Mouse (Mus musculus): ENCODE data around the gene Ssh2. TPM values are rescaled to one million over a fixed set of nuclear protein-coding genes. Genes with fewer than 3 reads are reported as not detected.
"Not testable (repeated sequence)": the region's sequence is repeated elsewhere in the genome, so short reads cannot be mapped to it uniquely, and the experiment has no call there.

Ssh2 gene
- polyA plus RNA-seq, 1 experiment from 2014 or later, result 2.7 TPM

GRCm38 (mm10) chr11:77267401-77267800 is 51.3 kb downstream of the Ssh2 start:
- 76% methylated on average over 2 of the region's 2 CpGs for WGBS
- Histone ChIP-seq H3K27ac (ENCODE audit: low read depth, low read length) (no peak overlapping the region), H3K4me2 (replicated peaks; ENCODE audit: low read depth) (no peak overlapping the region), H3K4me1 (replicated peaks; ENCODE audit: control insufficient read depth, insufficient read depth, low read length) (no peaks in the 10 kb centered on the region), H3K27me3 (replicated peaks; ENCODE audit: control insufficient read depth, insufficient read depth, low read length) (no peaks in the 10 kb centered on the region), H3K4me3 (ENCODE audit: low read depth, low read length) (no peak overlapping the region), H3K9ac (ENCODE audit: low read depth, low read length) (no peak overlapping the region), H3K9me3 (ENCODE audit: control insufficient read depth) (no peaks in the 10 kb centered on the region), H3K36me3 (ENCODE audit: control insufficient read depth, insufficient read depth) (no peaks in the 10 kb centered on the region)
- no peak for ATAC-seq
- no peak for TF ChIP-seq CTCF (IDR thresholded peaks at IDR 0.05; ENCODE audit: low read depth)

- ATAC-seq, result no peak
- WGBS, result 93% methylated on average over 2 of the region's 2 CpGs
- Histone ChIP-seq H3K4me1 (replicated peaks; ENCODE audit: control insufficient read depth, insufficient read depth, low read length) (peaks cover 4% of the 10 kb centered on the region; the same call in 1 of the 2 replicates), H3K4me2 (replicated peaks; ENCODE audit: low read depth) (no peak overlapping the region), H3K9ac (ENCODE audit: low read depth, low read length) (no peak overlapping the region), H3K9me3 (ENCODE audit: control insufficient read depth) (no peaks in the 10 kb centered on the region), H3K36me3 (ENCODE audit: control insufficient read depth, insufficient read depth) (no peaks in the 10 kb centered on the region), H3K27ac (ENCODE audit: low read depth, low read length) (no peak overlapping the region), H3K27me3 (replicated peaks; ENCODE audit: control insufficient read depth, insufficient read depth, low read length) (no peaks in the 10 kb centered on the region), H3K4me3 (ENCODE audit: low read depth, low read length) (no peak overlapping the region)
- TF ChIP-seq CTCF (IDR thresholded peaks at IDR 0.05; ENCODE audit: low read depth), result no peak
Measured at GRCm38 (mm10) chr11:77276000-77276399, 59.9 kb downstream of the Ssh2 start.

DNA sequence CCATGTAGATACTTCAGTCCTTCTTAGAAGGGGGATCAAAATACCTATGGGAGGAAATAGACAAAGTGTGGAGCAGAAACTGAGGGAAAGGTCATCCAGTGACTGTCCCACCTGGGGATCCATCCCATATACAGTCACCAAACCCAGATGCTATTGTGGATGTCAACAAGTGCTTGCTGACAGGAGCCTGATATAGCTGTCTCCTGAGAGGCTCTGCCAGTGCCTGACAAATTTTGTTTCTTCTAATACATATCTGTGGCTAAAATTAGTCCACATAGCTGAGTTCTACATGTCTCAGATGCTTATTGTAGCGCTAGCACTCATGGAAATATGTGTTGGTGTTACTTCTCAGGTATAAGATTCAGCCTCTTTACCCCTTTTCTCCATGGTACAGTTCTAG is 62.5 kb downstream of the Ssh2 start:
- WGBS, result 100% methylated on average over 1 of the region's 1 CpGs
- not testable (repeated sequence) for H3K4me2 ChIP-seq (replicated peaks; ENCODE audit: low read depth)

GRCm38 (mm10) chr11:77280219-77280618 is 64.1 kb downstream of the Ssh2 start:
- Histone ChIP-seq H3K27me3 (replicated peaks; ENCODE audit: control insufficient read depth, insufficient read depth, low read length) (no peaks in the 10 kb centered on the region), H3K4me1 (replicated peaks; ENCODE audit: control insufficient read depth, insufficient read depth, low read length) (peaks cover 4% of the 10 kb centered on the region; the same call in 1 of the 2 replicates), H3K9ac (ENCODE audit: low read depth, low read length) (no peak overlapping the region), H3K4me3 (ENCODE audit: low read depth, low read length) (no peak overlapping the region), H3K9me3 (ENCODE audit: control insufficient read depth) (no peaks in the 10 kb centered on the region), H3K4me2 (replicated peaks; ENCODE audit: low read depth) (no peak overlapping the region), H3K36me3 (ENCODE audit: control insufficient read depth, insufficient read depth) (no peaks in the 10 kb centered on the region), H3K27ac (ENCODE audit: low read depth, low read length) (no peak overlapping the region)
- 30% methylated on average over 1 of the region's 1 CpGs for WGBS
- ATAC-seq, result no peak
- no peak for TF ChIP-seq CTCF (IDR thresholded peaks at IDR 0.05; ENCODE audit: low read depth)

More for the DNA sequence above, 62.5 kb downstream of the Ssh2 start:
- H3K9me3 ChIP-seq (ENCODE audit: control insufficient read depth); H3K27me3 ChIP-seq (replicated peaks; ENCODE audit: control insufficient read depth, insufficient read depth, low read length); H3K4me3 ChIP-seq (ENCODE audit: low read depth, low read length); ATAC-seq; H3K27ac ChIP-seq (ENCODE audit: low read depth, low read length); H3K9ac ChIP-seq (ENCODE audit: low read depth, low read length); H3K36me3 ChIP-seq (ENCODE audit: control insufficient read depth, insufficient read depth); H3K4me1 ChIP-seq (replicated peaks; ENCODE audit: control insufficient read depth, insufficient read depth, low read length): not testable (repeated sequence)

DNA sequence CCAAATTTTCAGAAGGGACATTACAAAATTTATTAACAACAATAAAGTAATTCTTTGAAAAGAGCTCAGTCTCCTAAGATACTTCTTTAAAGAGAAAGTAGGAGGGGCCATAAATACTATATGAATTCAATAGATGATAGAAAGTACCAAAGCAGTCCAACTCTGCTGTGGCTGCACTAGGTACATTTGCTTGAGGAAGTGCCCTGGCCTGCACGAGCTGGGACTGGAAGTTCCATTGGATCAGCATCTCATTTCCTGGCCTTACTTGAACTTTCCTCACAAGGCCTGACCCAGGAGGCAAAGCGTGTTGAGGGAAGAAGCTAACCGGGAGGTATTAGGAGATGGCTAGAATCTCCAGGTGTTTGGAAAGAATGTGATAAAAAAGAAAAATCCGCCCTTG is 75.4 kb downstream of the Ssh2 start:
- TF ChIP-seq CTCF (IDR thresholded peaks at IDR 0.05; ENCODE audit: low read depth), result no peak
- Histone ChIP-seq H3K4me3 (ENCODE audit: low read depth, low read length) (no peak overlapping the region), H3K4me1 (replicated peaks; ENCODE audit: control insufficient read depth, insufficient read depth, low read length) (no peaks in the 10 kb centered on the region), H3K9ac (ENCODE audit: low read depth, low read length) (no peak overlapping the region), H3K9me3 (ENCODE audit: control insufficient read depth) (no peaks in the 10 kb centered on the region), H3K4me2 (replicated peaks; ENCODE audit: low read depth) (no peak overlapping the region), H3K36me3 (ENCODE audit: control insufficient read depth, insufficient read depth) (no peaks in the 10 kb centered on the region), H3K27ac (ENCODE audit: low read depth, low read length) (no peak overlapping the region), H3K27me3 (replicated peaks; ENCODE audit: control insufficient read depth, insufficient read depth, low read length) (no peaks in the 10 kb centered on the region)
- ATAC-seq, result no peak
- WGBS, result 73% methylated on average over 4 of the region's 4 CpGs

DNA sequence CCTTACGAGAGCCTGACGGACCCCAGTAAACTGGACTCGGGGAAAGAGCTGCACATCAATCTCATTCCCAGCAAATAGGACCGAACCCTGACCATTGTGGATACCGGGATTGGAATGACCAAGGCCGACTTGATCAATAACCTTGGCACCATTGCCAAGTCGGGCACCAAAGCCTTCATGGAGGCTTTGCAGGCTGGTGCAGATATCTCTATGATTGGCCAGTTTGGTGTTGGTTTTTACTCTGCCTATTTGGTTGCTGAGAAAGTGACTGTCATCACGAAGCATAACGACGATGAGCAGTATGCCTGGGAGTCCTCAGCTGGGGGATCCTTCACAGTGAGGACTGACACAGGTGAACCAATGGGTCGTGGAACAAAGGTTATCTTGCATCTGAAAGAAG is 77.6 kb downstream of the Ssh2 start:
- H3K4me2 ChIP-seq (replicated peaks; ENCODE audit: low read depth); H3K27me3 ChIP-seq (replicated peaks; ENCODE audit: control insufficient read depth, insufficient read depth, low read length); H3K27ac ChIP-seq (ENCODE audit: low read depth, low read length); H3K9ac ChIP-seq (ENCODE audit: low read depth, low read length); ATAC-seq; H3K4me3 ChIP-seq (ENCODE audit: low read depth, low read length); H3K36me3 ChIP-seq (ENCODE audit: control insufficient read depth, insufficient read depth); H3K4me1 ChIP-seq (replicated peaks; ENCODE audit: control insufficient read depth, insufficient read depth, low read length); H3K9me3 ChIP-seq (ENCODE audit: control insufficient read depth): not testable (repeated sequence)
- WGBS, result 96% methylated on average over 7 of the region's 11 CpGs

- no peak for TF ChIP-seq CTCF (IDR thresholded peaks at IDR 0.05; ENCODE audit: low read depth)
- H3K27ac ChIP-seq (ENCODE audit: low read depth, low read length), result no peak overlapping the region
- no peaks in the 10 kb centered on the region for H3K36me3 ChIP-seq (ENCODE audit: control insufficient read depth, insufficient read depth)
- no peaks in the 10 kb centered on the region for H3K27me3 ChIP-seq (replicated peaks; ENCODE audit: control insufficient read depth, insufficient read depth, low read length)
- H3K9me3 ChIP-seq (ENCODE audit: control insufficient read depth), result no peaks in the 10 kb centered on the region
- no peak for ATAC-seq
- no peak overlapping the region for H3K9ac ChIP-seq (ENCODE audit: low read depth, low read length)
- WGBS, result 93% methylated on average over 1 of the region's 1 CpGs
- no peak overlapping the region for H3K4me3 ChIP-seq (ENCODE audit: low read depth, low read length)
- H3K4me2 ChIP-seq (replicated peaks; ENCODE audit: low read depth), result no peak overlapping the region
- H3K4me1 ChIP-seq (replicated peaks; ENCODE audit: control insufficient read depth, insufficient read depth, low read length), result no peaks in the 10 kb centered on the region
Measured at GRCm38 (mm10) chr11:77297246-77297645, 81.2 kb downstream of the Ssh2 start.
